Mouse (Mus musculus): ENCODE data around the gene Gtf3c1. TPM values are rescaled to one million over a fixed set of nuclear protein-coding genes. Genes with fewer than 3 reads are reported as not detected.

The Gtf3c1 gene
- polyA plus RNA-seq, 1 experiment from 2014 or later: 43.7 TPM

GRCm38 (mm10) chr7:125643880-125644279, 63.7 kb downstream of the Gtf3c1 start:
- Histone ChIP-seq H3K4me3 (no peak overlapping the region), H3K9ac (no peak overlapping the region), H3K9me3 (replicated peaks) (no peaks in the 10 kb centered on the region), H3K27ac (ENCODE audit: poor library complexity, severe bottlenecking) (no peak overlapping the region), H3K36me3 (peaks cover 98% of the 10 kb centered on the region), H3K4me2 (no peak overlapping the region), H3K4me1 (replicated peaks) (0 out of 2 replicates have a peak, but pooled peaks cover 3% of the 10 kb centered on the region), H3K27me3 (replicated peaks) (no peaks in the 10 kb centered on the region)
- ATAC-seq (ENCODE audit: insufficient number of reproducible peaks, low FRiP score): no peak
- whole genome bisulfite sequencing: 79% methylated on average over 6 of the region's 6 CpGs

GRCm38 (mm10) chr7:125638870-125639386, 68.7 kb downstream of the Gtf3c1 start:
- Histone ChIP-seq H3K27ac (ENCODE audit: poor library complexity, severe bottlenecking) (no peak overlapping the region; the same call in 1 of the 2 replicates), H3K9ac (no peak overlapping the region)
- 44% methylated on average over 9 of the region's 9 CpGs for WGBS

GRCm38 (mm10) chr7:125638376-125638775, 69.2 kb downstream of the Gtf3c1 start:
- Histone ChIP-seq H3K9me3 (replicated peaks) (no peaks in the 10 kb centered on the region), H3K4me3 (no peak overlapping the region), H3K9ac (no peak overlapping the region), H3K36me3 (peaks cover 43% of the 10 kb centered on the region), H3K4me2 (no peak overlapping the region), H3K4me1 (replicated peaks) (peaks cover 15% of the 10 kb centered on the region), H3K27ac (ENCODE audit: poor library complexity, severe bottlenecking) (no peak overlapping the region), H3K27me3 (replicated peaks) (peaks cover 9% of the 10 kb centered on the region; the same call in 1 of the 2 replicates)
- no peak for ATAC-seq (ENCODE audit: insufficient number of reproducible peaks, low FRiP score)
- WGBS: 73% methylated on average over 6 of the region's 6 CpGs

More at GRCm38 (mm10) chr7:125638870-125639386, 68.7 kb downstream of the Gtf3c1 start:
- H3K27me3 ChIP-seq (replicated peaks): peaks cover 9% of the 10 kb centered on the region; the same call in 1 of the 2 replicates
- peaks cover 48% of the 10 kb centered on the region for H3K36me3 ChIP-seq
- H3K4me2 ChIP-seq: no peak overlapping the region
- H3K4me3 ChIP-seq: no peak overlapping the region
- no peak for ATAC-seq (ENCODE audit: insufficient number of reproducible peaks, low FRiP score)
- H3K9me3 ChIP-seq (replicated peaks): no peaks in the 10 kb centered on the region
- peaks cover 15% of the 10 kb centered on the region for H3K4me1 ChIP-seq (replicated peaks)

- no peak overlapping the region for H3K4me2 ChIP-seq
- H3K27ac ChIP-seq (ENCODE audit: poor library complexity, severe bottlenecking): no peak overlapping the region
- no peaks in the 10 kb centered on the region for H3K9me3 ChIP-seq (replicated peaks)
- ATAC-seq (ENCODE audit: insufficient number of reproducible peaks, low FRiP score): no peak
- no peak overlapping the region for H3K4me3 ChIP-seq
- peaks cover 20% of the 10 kb centered on the region for H3K4me1 ChIP-seq (replicated peaks)
- WGBS: 86% methylated on average over 8 of the region's 8 CpGs
- no peak overlapping the region for H3K9ac ChIP-seq
- H3K27me3 ChIP-seq (replicated peaks): peaks cover 9% of the 10 kb centered on the region; the same call in 1 of the 2 replicates
- peaks cover 34% of the 10 kb centered on the region for H3K36me3 ChIP-seq
Observed at GRCm38 (mm10) chr7:125637220-125638140, 70.1 kb downstream of the Gtf3c1 start.

- Histone ChIP-seq H3K4me2 (no peak overlapping the region), H3K9me3 (replicated peaks) (peaks cover 5% of the 10 kb centered on the region), H3K36me3 (no peaks in the 10 kb centered on the region), H3K9ac (no peak overlapping the region), H3K27ac (ENCODE audit: poor library complexity, severe bottlenecking) (no peak overlapping the region), H3K4me1 (replicated peaks) (peaks cover 30% of the 10 kb centered on the region), H3K4me3 (no peak overlapping the region), H3K27me3 (replicated peaks) (peaks cover 9% of the 10 kb centered on the region; the same call in 1 of the 2 replicates)
- WGBS: 91% methylated on average over 3 of the region's 3 CpGs
- ATAC-seq (ENCODE audit: insufficient number of reproducible peaks, low FRiP score): no peak
Observed at GRCm38 (mm10) chr7:125630989-125631388, 76.6 kb downstream of the Gtf3c1 start.

- Histone ChIP-seq H3K36me3 (no peaks in the 10 kb centered on the region), H3K27me3 (replicated peaks) (peaks cover 6% of the 10 kb centered on the region; the same call in 1 of the 2 replicates), H3K4me2 (no peak overlapping the region), H3K27ac (ENCODE audit: poor library complexity, severe bottlenecking) (no peak overlapping the region), H3K9me3 (replicated peaks) (peaks cover 5% of the 10 kb centered on the region), H3K4me3 (no peak overlapping the region), H3K9ac (no peak overlapping the region), H3K4me1 (replicated peaks) (peaks cover 25% of the 10 kb centered on the region)
- ATAC-seq (ENCODE audit: insufficient number of reproducible peaks, low FRiP score): no peak
- 51% methylated on average over 4 of the region's 4 CpGs for WGBS
Observed at GRCm38 (mm10) chr7:125630317-125630716, 77.3 kb downstream of the Gtf3c1 start.

- H3K27me3 ChIP-seq (replicated peaks): no peaks in the 10 kb centered on the region
- no peak overlapping the region for H3K27ac ChIP-seq (ENCODE audit: poor library complexity, severe bottlenecking)
- H3K4me2 ChIP-seq: no peak overlapping the region
- no peaks in the 10 kb centered on the region for H3K36me3 ChIP-seq
- H3K4me1 ChIP-seq (replicated peaks): peaks cover 12% of the 10 kb centered on the region
- 65% methylated on average over 7 of the region's 7 CpGs for WGBS
- no peak for ATAC-seq (ENCODE audit: insufficient number of reproducible peaks, low FRiP score)
- H3K9ac ChIP-seq: no peak overlapping the region
- no peak overlapping the region for H3K4me3 ChIP-seq
- H3K9me3 ChIP-seq (replicated peaks): peaks cover 5% of the 10 kb centered on the region
Observed at GRCm38 (mm10) chr7:125625829-125626228, 81.8 kb downstream of the Gtf3c1 start.

GRCm38 (mm10) chr7:125625219-125625618, 82.4 kb downstream of the Gtf3c1 start:
- Histone ChIP-seq H3K36me3 (no peaks in the 10 kb centered on the region), H3K4me2 (no peak overlapping the region), H3K27me3 (replicated peaks) (no peaks in the 10 kb centered on the region), H3K4me1 (replicated peaks) (peaks cover 8% of the 10 kb centered on the region; the same call in 1 of the 2 replicates), H3K27ac (ENCODE audit: poor library complexity, severe bottlenecking) (no peak overlapping the region), H3K9me3 (replicated peaks) (peaks cover 5% of the 10 kb centered on the region), H3K4me3 (no peak overlapping the region), H3K9ac (no peak overlapping the region)
- ATAC-seq (ENCODE audit: insufficient number of reproducible peaks, low FRiP score): no peak
- WGBS: 69% methylated on average over 4 of the region's 4 CpGs

- no peak overlapping the region for H3K27ac ChIP-seq (ENCODE audit: poor library complexity, severe bottlenecking)
- H3K36me3 ChIP-seq: no peaks in the 10 kb centered on the region
- no peak overlapping the region for H3K4me2 ChIP-seq
- ATAC-seq (ENCODE audit: insufficient number of reproducible peaks, low FRiP score): no peak
- 60% methylated on average over 7 of the region's 7 CpGs for WGBS
- H3K4me1 ChIP-seq (replicated peaks): peaks cover 6% of the 10 kb centered on the region; the same call in 1 of the 2 replicates
- H3K4me3 ChIP-seq: no peak overlapping the region
- H3K27me3 ChIP-seq (replicated peaks): no peaks in the 10 kb centered on the region
- H3K9me3 ChIP-seq (replicated peaks): 0 out of 2 replicates have a peak, but pooled peaks cover 3% of the 10 kb centered on the region
- no peak overlapping the region for H3K9ac ChIP-seq
Observed at GRCm38 (mm10) chr7:125622741-125623685, 84.6 kb downstream of the Gtf3c1 start.

GRCm38 (mm10) chr7:125620077-125620476, 87.5 kb downstream of the Gtf3c1 start:
- Histone ChIP-seq H3K4me2 (no peak overlapping the region), H3K27ac (ENCODE audit: poor library complexity, severe bottlenecking) (no peak overlapping the region), H3K4me1 (replicated peaks) (peaks cover 12% of the 10 kb centered on the region; the same call in 1 of the 2 replicates), H3K9ac (no peak overlapping the region), H3K9me3 (replicated peaks) (0 out of 2 replicates have a peak, but pooled peaks cover 3% of the 10 kb centered on the region), H3K36me3 (no peaks in the 10 kb centered on the region), H3K27me3 (replicated peaks) (no peaks in the 10 kb centered on the region), H3K4me3 (no peak overlapping the region)
- 65% methylated on average over 4 of the region's 4 CpGs for WGBS
- no peak for ATAC-seq (ENCODE audit: insufficient number of reproducible peaks, low FRiP score)
